In the genomic region with DNA sequence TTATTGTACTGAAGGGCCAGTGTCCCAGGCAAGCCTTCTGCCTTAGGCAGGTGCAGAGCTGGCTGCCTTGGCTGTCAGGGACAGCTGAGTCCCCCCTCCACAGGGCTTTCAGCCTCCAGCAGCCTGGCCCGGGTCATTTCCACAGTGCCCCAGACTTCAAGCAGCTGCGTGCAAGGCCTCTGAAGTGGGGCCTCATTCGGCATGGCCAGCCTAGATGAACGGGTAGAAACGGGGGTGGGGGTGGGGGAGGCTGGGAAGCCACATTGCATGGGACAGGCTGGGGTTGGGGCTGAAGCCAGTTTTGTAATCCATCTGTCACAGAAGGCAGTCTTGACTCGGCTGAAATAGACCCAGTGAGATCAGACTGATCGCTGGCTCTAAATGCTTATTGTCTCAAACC, we compare ENCODE assay signal across 15 mouse cellular contexts. TPM values are rescaled to one million over a fixed set of nuclear protein-coding genes. Genes with fewer than 3 reads are reported as not detected.
DNase-seq lines count a peak whose midpoint lies in the region; ATAC-seq lines count a peak whose summit lies in the region.
"Had no signal": no experiment of that assay in that cellular context is flagged by ENCODE, and none has a peak within 500 bp of the region (broad histone marks: within the 10 kb centered on the region; RNA-seq: fewer than 3 reads in every experiment).

No protein-coding gene starts in this region.

- peak; percentile 47 for DNase-seq in embryo, embryonic 10.5 days (ENCODE audit: low spot score)
- DNase-seq in embryo, embryonic 10 days (ENCODE audit: low spot score), result no peak
- peak; percentile 70 for DNase-seq in embryonic facial prominence, embryonic 14.5 days (ENCODE audit: low spot score)
- DNase-seq in hindbrain, embryonic 14.5 days (ENCODE audit: low spot score), result no peak
- DNase-seq in adrenal gland, adult 8-10 months, result no peak
- DNase-seq in lung, adult 18-20 months, result no peak
- no peak for DNase-seq in left cerebral cortex, adult 11 months (ENCODE audit: low spot score)
- DNase-seq: cerebellum, adult 2 months; right cerebral cortex, adult 18-20 months had no signal

- no peak overlapping the region for H3K9ac ChIP-seq in embryonic facial prominence, embryonic 14.5 days (ENCODE audit: low read depth, low read length)
- H3K9ac ChIP-seq in hindbrain, embryonic 14.5 days, result no peak overlapping the region
- H3K9ac ChIP-seq in midbrain, embryonic 13.5 days (replicated peaks), result 0 out of 2 replicates have a peak overlapping the region, but pooled peaks have one; percentile 33
- H3K9ac ChIP-seq: stomach, embryonic 15.5 days had no signal

- no peaks in the 10 kb centered on the region for H3K4me1 ChIP-seq in embryonic facial prominence, embryonic 14.5 days (ENCODE audit: control insufficient read depth, insufficient read depth, low read length)
- peaks cover 28% of the 10 kb centered on the region for H3K4me1 ChIP-seq in hindbrain, embryonic 14.5 days (replicated peaks; ENCODE audit: control insufficient read depth, insufficient read depth, low read length)
- H3K4me1 ChIP-seq in midbrain, embryonic 13.5 days (replicated peaks), result peaks cover 36% of the 10 kb centered on the region

- H3K4me3 ChIP-seq in embryonic facial prominence, embryonic 14.5 days (ENCODE audit: low read depth, low read length), result no peak overlapping the region
- H3K4me3 ChIP-seq in hindbrain, embryonic 14.5 days (replicated peaks; ENCODE audit: low read length), result no peak overlapping the region
- no peak overlapping the region for H3K4me3 ChIP-seq in midbrain, embryonic 13.5 days (replicated peaks)
- H3K4me3 ChIP-seq: heart, embryonic 10.5 days; left cerebral cortex, adult 2 months; stomach, embryonic 15.5 days had no signal

- no peak overlapping the region for H3K27ac ChIP-seq in embryonic facial prominence, embryonic 14.5 days (replicated peaks; ENCODE audit: low read depth, low read length)
- H3K27ac ChIP-seq in hindbrain, embryonic 14.5 days, result peak overlapping the region; percentile 67; the same call in 1 of the 2 replicates
- peak overlapping the region; percentile 65 for H3K27ac ChIP-seq in midbrain, embryonic 13.5 days
- H3K27ac ChIP-seq: heart, embryonic 10.5 days; left cerebral cortex, adult 2 months; stomach, embryonic 15.5 days had no signal

- 17% methylated on average over 7 of the region's 7 CpGs for WGBS in embryonic facial prominence, embryonic 14.5 days
- WGBS in hindbrain, embryonic 14.5 days, result 15% methylated on average over 7 of the region's 7 CpGs
- 6% methylated on average over 7 of the region's 7 CpGs for WGBS in midbrain, embryonic 13.5 days

- H3K27me3 ChIP-seq in embryonic facial prominence, embryonic 14.5 days (replicated peaks; ENCODE audit: control insufficient read depth, insufficient read depth, low read length), result no peaks in the 10 kb centered on the region
- H3K27me3 ChIP-seq in hindbrain, embryonic 14.5 days (ENCODE audit: control insufficient read depth, insufficient read depth, low read length), result no peaks in the 10 kb centered on the region
- H3K27me3 ChIP-seq in midbrain, embryonic 13.5 days, result no peaks in the 10 kb centered on the region; the same call in 1 of the 2 replicates
- H3K27me3 ChIP-seq: stomach, embryonic 15.5 days had no signal

- H3K9me3 ChIP-seq in embryonic facial prominence, embryonic 14.5 days (ENCODE audit: control insufficient read depth, low read length), result no peaks in the 10 kb centered on the region
- no peaks in the 10 kb centered on the region for H3K9me3 ChIP-seq in hindbrain, embryonic 14.5 days (ENCODE audit: control insufficient read depth, low read length)
- H3K9me3 ChIP-seq in midbrain, embryonic 13.5 days, result no peaks in the 10 kb centered on the region
- H3K9me3 ChIP-seq: G1E; heart, embryonic 10.5 days; stomach, embryonic 15.5 days had no signal

- H3K4me2 ChIP-seq in embryonic facial prominence, embryonic 14.5 days (ENCODE audit: low read depth, low read length), result no peak overlapping the region
- no peak overlapping the region for H3K4me2 ChIP-seq in hindbrain, embryonic 14.5 days (replicated peaks)
- H3K4me2 ChIP-seq in midbrain, embryonic 13.5 days (replicated peaks), result no peak overlapping the region
- H3K4me2 ChIP-seq: stomach, embryonic 15.5 days had no signal

- ATAC-seq in embryonic facial prominence, embryonic 14.5 days (ENCODE audit: low read depth), result peak; percentile 77
- peak; percentile 46; the same call in 1 of the 2 replicates for ATAC-seq in hindbrain, embryonic 14.5 days (ENCODE audit: low FRiP score)
- ATAC-seq in midbrain, embryonic 13.5 days, result peak; percentile 72
- ATAC-seq: intestine, embryonic 16.5 days had no signal

- H3K36me3 ChIP-seq in embryonic facial prominence, embryonic 14.5 days (ENCODE audit: control insufficient read depth, insufficient read depth, low read length), result no peaks in the 10 kb centered on the region
- H3K36me3 ChIP-seq in hindbrain, embryonic 14.5 days (replicated peaks; ENCODE audit: control insufficient read depth, insufficient read depth), result no peaks in the 10 kb centered on the region
- no peaks in the 10 kb centered on the region for H3K36me3 ChIP-seq in midbrain, embryonic 13.5 days
- H3K36me3 ChIP-seq: G1E; heart, embryonic 10.5 days; stomach, embryonic 15.5 days had no signal

RNA-seq across cellular contexts. Expression of gene Lrp8, which starts 26.4 kb away (rescaled TPM):
- polyA plus RNA-seq in embryonic facial prominence, embryonic 14.5 days (2014; fragmentation: Nextera tagmentation; extraction: Ambion mirVana), result 4.0 and 4.1 TPM in 2 replicates
- polyA plus RNA-seq in hindbrain, embryonic 14.5 days (2014; fragmentation: Nextera tagmentation; extraction: Ambion mirVana), result 62.2 and 69.5 TPM in 2 replicates
- 39.2 and 50.0 TPM in 2 replicates for polyA plus RNA-seq in midbrain, embryonic 13.5 days (2015; fragmentation: Nextera tagmentation; extraction: Ambion mirVana)
- 10 to 100 TPM in 1 of 4 experiments, 1 to 10 TPM in 3; 7.2 to 12.5 (median 8.8) TPM for total RNA-seq in adrenal gland, adult 8-10 months (2022)

Comparison
In these comparisons a context has a peak if more than half of its experiments do, and no peak if none do; other contexts are left out.
1. DNase-seq: peak in embryo, embryonic 10.5 days (single experiment) and embryonic facial prominence, embryonic 14.5 days (single experiment); none in embryo, embryonic 10 days (single experiment), hindbrain, embryonic 14.5 days (single experiment), adrenal gland, adult 8-10 months (single experiment), lung, adult 18-20 months (0 of 2) and left cerebral cortex, adult 11 months (single experiment).
2. Peak in every context shown above with its lines, with median percentiles within 50 percentile points of each other: ATAC-seq.